Mouse (Mus musculus) urinary bladder, postnatal 36 days (tissue): ENCODE data around the gene Fmo5.

Experiments
- DNase-seq, 2 experiments: peaks; one replicate each; pipeline ENCODE4 v3.0.0; 2022; ENCODE audit warnings: low spot score in 2 of 2, mixed read lengths in 1 of 2

The Fmo5 gene

DNA sequence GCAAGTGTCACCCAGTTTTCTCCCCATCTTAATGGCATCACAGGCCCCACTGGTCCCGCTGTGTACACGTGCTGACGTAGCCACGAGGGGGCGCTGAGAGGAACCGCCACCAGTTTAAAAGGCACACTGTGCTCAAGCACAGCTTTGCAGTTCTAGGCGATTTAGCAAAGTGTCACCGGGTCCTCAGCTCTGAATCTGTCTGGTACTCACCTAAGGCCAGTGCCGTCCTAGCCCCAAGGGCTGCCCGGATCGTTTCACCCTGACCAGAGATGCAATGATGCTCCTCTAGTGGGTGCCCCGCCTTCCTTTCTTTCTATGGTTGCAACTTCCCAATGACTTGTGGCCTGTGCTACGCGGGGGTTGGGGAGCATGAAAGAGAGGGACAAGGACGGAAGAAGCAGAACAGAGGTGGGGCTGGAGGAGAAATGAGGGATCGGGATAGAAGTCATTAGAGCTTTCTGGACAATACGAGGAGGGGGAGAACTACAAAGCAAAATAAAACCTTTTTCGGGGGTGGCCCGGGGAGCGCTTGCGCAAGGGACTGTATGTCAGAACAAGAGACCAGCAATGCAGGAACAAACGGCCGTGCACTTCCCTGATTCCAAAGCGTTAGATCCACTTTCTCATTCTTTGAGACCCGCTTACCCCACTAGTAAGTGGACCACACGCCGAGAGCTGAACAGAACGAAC lies 52.2 kb downstream of the Fmo5 start:
- DNase-seq, result peak; percentile 72 to 79

DNA sequence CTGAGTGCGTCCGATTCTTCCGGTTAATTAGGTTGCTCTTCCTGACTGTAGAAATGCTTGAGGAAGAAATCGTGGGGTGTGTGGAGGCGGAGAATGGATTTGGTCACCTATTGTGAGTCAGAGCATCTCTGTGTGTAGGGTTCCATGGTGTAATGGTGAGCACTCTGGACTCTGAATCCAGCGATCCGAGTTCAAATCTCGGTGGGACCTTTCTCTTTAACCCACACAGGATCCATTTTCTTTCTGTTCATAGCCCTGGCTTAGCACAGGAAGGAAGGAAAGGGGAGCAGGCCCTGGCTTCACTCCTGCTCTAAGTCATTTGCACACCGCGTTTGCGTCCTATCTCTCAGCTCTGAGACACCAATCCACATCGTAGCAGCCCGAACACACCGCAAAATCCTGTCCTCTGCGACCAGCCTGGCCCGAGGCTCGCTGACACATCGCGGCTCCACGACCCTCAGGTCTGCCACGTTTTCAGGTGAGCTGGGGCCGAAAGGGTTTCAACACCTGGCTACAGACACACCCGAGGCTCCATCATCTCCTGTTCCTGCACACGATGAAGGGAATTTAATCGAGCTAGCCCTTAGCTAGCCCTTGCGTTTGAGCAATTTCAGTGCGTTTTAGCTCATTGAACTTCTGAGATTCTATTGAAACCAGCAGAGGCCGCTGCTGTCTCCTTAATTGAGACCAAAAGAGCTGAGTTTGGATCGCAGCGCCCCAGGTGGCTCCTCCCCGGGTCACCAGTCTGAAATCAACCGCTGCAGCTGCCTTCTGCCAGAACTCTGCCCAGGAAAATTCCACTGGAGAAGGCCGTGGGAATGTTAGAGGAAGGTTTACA lies 52.9 kb downstream of the Fmo5 start:
- DNase-seq, result peak; percentile 32 to 76

DNA sequence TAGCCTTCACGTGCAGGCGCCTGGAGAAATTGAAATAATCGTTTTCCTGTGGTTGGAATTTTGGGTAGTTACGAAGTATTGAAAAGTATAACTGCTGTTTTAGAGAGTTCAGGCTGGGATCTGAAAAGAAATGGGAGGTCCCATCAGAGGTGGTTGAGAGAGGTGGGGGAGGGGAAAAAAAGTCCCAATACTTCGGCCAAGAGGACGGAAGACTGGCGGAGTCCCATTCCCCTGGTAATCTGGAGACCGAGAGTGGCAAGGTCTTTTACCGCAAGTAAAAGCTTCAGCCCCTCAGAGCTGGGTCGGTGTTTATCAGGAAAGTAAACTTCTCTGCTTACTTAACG lies 53.5 kb downstream of the Fmo5 start:
- no peak for DNase-seq

DNA sequence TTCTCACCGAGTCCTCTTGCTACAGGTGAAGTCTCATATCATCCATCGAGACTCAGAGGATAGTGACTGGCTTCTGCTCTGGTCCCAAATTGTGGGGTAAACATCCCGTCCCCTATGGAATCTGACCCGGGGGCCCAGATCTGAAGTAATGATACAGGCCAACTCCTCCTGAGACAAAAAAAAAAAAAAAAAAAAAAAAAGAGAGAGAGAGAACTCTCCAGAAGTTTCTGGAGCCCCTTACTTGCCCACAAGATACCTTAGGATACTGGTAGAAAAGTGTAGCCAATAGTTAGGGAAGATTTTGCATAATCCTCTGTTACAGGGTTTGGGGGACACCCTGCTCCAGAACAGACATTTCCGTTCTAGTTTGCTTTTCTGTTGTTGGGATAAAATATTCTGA lies 54.0 kb downstream of the Fmo5 start:
- DNase-seq, result no peak

DNA sequence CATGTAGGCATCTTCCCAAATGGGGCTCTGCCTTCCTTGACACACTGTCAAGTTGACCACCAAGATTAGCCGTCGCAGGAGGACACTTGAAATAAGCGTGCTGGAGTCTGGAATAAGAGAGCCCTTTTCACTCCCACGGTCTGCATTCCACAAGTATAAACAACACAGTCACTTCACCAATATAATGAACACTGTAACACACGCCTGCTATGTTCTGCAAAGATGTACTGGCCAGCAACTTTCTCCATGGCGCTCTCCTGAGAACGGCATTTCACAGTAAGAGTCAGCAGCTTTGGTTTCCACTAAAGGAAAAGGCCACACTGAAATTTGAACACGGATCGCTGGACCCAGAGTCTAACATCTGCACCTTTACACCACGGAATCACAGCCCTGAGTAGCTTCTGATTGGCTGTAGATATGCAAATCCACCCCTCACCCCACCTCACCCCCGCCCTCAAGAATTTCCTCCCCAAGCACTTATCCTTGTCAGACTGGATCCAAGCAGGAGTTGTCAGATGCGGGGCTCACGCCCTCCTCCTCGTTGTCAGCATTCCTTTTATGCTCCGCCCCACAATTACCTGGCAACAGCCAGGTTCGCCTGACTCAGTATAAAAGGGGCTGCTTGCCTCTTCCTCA lies 55.1 kb downstream of the Fmo5 start:
- DNase-seq, result no peak

DNA sequence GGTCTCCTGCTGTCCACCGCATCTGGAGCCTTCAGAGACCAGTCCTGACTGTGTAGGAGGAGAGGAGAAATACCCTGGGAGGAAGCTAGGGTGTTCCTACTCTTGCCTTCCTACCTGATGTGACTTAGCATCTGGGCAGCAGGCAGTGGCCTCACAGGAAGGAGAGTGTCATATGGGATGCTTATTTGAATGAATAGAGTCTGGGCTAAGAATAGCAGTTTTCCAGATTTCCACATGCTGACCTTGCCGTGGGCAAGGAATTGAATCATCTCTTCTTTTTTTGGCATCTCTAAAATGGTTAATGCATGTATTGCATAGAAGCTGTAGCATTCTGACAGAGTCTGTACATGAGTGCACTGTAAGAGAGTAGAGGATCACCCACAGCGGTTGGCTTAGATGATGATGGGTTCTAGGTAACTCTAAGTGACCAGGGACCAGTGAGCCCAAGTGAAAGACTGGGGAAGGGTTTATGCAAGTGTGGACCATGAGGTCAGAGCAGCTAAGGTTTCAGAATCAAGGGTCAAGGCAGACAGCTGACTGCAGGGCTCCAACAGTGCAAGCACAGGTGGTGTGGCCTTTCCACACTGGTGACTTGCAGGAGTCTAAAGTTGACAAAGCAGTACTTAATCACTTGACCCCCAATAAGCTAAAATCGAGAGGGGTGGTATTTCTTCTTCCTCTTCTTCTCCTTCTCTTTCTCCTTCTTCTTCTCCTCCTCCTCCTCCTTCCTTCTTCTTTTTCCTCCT lies 57.9 kb downstream of the Fmo5 start:
- no peak for DNase-seq

DNA sequence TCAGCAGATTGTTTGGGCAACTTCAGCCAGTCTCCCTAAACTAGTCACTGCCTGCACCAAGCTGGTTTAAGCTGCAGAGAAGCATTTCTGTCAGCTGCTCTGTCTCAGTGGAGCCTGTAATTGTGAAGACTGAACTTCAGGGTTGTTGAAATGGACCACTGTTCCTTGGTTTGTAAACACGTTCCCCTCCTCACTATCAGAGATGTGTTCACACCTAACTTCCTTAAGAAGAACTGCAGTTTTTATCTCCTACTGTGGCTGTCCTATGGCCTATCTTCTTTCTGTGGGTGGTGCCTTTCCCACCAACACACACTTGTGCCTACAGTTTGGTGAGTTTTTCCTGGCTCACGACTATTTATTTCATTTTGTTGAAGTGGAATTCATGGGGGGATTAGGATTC lies 60.7 kb downstream of the Fmo5 start:
- no peak for DNase-seq

DNA sequence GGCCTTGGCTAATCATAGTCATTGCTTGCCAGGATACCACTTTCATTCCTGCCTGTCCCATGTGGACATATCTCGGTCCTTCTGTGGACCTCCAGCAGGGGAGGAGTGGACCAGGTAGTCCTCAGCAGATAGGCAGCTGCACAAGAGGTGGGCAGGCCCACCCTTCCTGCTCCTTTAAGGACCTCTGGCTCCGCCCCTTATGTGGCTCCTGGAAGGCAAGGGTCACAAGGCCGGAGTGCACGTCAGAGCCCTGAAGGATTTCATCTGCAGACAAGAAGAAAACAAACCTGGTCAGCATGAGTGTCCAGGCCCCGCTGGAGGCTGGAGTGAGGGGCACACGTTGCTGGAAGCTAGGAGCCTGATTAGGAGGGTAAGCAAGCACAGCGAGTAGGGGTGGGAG lies 62.0 kb downstream of the Fmo5 start:
- no peak for DNase-seq

DNA sequence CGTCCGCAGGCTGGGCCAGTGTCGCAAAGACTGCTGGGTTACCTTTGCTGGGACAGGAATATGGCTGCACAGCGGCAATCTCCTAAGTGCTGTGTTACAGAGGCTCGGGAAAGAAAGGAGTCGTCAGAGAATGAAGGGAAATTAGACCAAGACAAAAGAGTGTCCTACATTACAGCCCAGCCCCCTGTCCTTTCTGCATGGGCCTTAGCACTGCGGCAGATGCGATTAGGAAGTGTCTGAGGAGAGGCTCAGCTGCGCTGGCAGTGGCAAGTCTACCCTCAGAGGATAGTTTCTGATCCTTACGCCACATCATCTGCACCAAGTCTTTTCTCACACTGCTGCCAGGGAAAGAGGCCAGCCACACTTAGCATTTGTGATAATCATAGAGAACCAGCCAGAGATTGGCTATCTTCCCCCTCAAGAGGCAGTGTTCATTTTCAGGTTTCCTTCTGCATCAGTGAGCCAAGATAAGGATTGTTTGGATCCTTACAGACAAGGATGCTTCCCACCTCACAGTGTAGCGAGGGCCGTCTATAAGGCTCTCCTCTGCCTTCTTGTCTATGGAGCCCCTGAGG lies 62.9 kb downstream of the Fmo5 start:
- no peak for DNase-seq

DNA sequence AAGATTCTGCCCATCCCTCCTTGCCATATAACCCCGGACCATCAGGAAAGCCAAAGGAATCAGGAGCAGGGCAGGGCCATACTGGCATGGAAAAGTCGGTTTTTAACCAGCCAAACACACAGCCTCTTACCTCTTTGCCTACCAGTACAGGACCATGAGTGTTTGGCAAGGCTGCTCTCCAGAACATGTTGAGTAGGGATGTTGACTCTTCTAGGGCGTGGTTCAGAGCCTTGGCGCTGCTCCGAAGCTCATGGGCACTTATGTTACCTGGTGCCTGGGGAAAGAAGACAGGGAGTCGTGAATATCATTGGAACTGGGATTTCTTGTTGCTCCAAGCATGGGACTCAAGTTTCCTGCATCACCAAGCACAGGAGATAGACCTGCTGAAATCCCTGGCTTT lies 65.2 kb downstream of the Fmo5 start:
- DNase-seq, result no peak

DNA sequence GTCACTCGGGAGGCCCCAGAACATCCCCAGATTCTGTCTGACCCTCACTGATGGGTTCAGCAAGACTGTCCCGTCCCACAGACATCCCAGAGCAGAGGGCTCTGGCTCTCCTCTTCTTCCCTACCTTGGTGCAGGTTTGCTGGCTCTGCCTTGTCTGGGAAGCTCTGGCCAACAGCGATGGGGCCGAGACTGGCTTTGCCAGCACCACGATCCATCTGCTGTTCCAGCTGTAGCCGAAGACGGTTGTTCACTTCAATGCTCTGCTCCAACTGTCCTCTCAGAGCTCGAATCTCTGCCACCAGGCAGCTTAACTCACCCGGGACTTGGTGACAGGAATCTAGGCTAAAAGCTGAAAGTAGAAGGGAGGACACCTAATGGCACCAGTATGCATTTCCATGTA lies 68.3 kb downstream of the Fmo5 start:
- DNase-seq, result no peak

DNA sequence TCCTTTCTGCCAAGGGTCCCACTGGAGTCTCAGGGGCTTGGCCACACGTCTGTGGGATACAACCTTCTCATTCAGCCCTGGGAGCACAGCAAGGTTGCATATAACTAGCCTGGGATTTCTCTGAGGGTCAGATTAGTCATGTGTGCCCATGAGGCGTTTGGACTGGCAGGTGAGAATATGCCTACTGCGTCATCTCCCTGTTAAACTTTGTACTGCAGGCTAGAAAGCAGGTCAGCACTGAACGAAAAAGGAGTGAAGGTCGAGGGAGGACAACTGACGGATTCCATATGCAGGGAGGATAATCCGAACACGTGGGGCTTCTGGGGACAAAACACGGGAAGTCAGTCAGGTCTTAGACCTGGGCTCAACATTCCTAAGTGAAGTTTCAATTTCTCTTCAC lies 68.7 kb downstream of the Fmo5 start:
- DNase-seq, result no peak

DNA sequence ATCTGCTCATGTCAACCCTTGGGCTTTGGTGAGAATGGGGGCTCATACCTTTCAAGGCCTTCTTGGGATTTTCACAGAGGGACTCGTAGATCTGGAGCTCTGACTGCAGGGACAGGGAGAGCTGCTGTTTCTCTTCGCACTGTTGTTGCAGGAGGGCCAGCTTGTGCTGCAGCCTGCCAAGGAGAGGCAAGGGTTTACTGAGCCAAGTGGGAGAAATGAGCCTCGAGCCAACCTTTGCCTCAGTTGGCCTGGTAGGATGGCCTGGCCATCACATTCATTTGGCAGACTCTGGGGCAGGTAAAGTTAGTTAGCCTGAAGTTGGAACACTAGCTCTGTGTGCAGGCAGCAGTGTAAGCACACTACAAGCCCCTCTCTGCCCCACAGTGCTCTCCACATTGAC lies 70.5 kb downstream of the Fmo5 start:
- DNase-seq, result peak in 1 of 2 experiments; percentile 23

DNA sequence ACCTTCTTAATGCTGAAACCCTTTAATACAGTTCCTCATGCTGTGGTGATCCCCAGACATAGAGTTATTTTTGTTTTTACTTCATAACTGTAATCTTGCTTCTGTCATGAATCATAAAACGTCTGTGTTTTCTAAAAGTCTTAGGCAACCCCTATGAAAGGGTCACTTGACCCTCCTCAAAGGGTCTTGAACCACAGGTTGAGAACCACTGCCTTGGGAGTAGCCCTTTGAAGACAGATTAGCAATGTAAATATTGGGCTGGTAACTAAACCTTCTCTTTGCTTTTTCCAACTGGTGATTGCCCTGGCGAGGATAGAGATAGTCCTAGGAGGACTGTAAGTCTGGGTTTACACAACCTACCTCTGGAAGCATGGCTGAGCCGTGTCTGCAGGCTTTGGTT lies 72.6 kb downstream of the Fmo5 start:
- no peak for DNase-seq

DNA sequence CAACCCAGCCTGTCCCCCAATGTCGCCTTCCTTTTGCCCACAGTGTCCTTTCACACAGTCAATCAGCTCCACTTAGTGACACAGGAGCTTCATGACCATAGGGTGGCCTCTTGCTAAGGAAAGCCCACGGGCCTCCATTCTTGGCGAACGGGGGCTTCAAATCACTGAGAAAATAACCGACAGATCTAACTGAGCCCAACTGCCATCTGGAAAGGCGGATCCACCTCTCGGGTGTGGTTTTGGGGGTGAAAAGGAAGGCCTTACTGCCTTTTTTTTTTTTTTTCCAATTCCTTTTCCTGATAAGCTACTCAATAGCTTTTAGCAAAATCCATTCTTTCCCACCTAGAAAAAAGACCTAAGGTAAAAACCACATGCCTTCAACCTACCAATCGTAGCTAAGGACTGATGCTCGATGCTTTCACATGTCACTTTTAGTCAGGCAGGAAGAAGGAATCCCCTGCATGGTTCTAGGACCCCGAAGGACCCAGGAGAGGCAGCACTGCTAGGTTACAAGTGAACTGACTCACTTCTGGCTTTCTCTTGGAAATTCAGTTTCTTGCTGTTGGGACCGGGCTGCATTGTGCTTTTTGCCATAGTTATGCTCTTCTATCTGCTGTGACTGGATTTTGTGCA lies 74.0 kb downstream of the Fmo5 start:
- no peak for DNase-seq
